Mouse (Mus musculus) megakaryocyte, embryonic 14.5 days (primary cell): ENCODE data around the gene Tspyl1.

ENCODE experiments used
- FLI1 ChIP-seq: IDR thresholded peaks from 2 replicates; pipeline ENCODE4 v1.6.1; 2012; ENCODE audit warnings: low read length, inconsistent platforms, mixed read lengths
- GATA1 ChIP-seq: IDR thresholded peaks from 3 replicates; pipeline ENCODE4 v1.6.1; 2012; ENCODE audit warnings: mixed read lengths, low read length, inconsistent platforms, borderline replicate concordance

GRCm38 (mm10) chr10:34249594-34249993 is 32.4 kb upstream of the Tspyl1 start:
- TF ChIP-seq GATA1 (no peak), FLI1 (no peak)
